Mouse (Mus musculus): ENCODE measurements around the gene Slc22a13. TPM values are rescaled to one million over a fixed set of nuclear protein-coding genes. Genes with fewer than 3 reads are reported as not detected.

The Slc22a13 gene
- not detected for total RNA-seq (2021)
- 0.06 TPM in 1 of 2 replicates, not detected in the other for polyA plus RNA-seq (2012; rRNA removed)
- long read RNA-seq, result 0 reads

GRCm38 (mm10) chr9:119208998-119209397 lies at the start of gene Slc22a13:
TSS of gene Slc22a13 (minus strand) at chr9:119209098.
- no peaks in the 10 kb centered on the region for H3K4me1 ChIP-seq (ENCODE audit: control insufficient read depth, insufficient read depth, low read length)
- TF ChIP-seq EP300 (IDR thresholded peaks at IDR 0.05; ENCODE audit: insufficient read depth, low read depth, low read length) (no peak), CTCF (IDR thresholded peaks at IDR 0.05) (no peak), POLR2A (IDR thresholded peaks at IDR 0.05; ENCODE audit: insufficient read depth, low read depth, low read length) (no peak)
- WGBS, result 89% methylated on average over 4 of the region's 4 CpGs
- H3K9ac ChIP-seq (ENCODE audit: low read depth, low read length), result no peak within 1 kb of the TSS
- no peaks in the 10 kb centered on the region for H3K27me3 ChIP-seq (ENCODE audit: control insufficient read depth, insufficient read depth, low read length)
- intact Hi-C loops (cut with DNase I), result no loop called here
- H3K79me2 ChIP-seq (replicated peaks; ENCODE audit: control insufficient read depth, insufficient read depth, low read length), result no peaks in the 10 kb centered on the region
- no peak within 1 kb of the TSS for H3K27ac ChIP-seq
- no peaks in the 10 kb centered on the region for H3K36me3 ChIP-seq (ENCODE audit: control insufficient read depth, insufficient read depth, low read length)
- DNase-seq, result no peak
- H3K4me3 ChIP-seq, result no peak within 1 kb of the TSS

DNA sequence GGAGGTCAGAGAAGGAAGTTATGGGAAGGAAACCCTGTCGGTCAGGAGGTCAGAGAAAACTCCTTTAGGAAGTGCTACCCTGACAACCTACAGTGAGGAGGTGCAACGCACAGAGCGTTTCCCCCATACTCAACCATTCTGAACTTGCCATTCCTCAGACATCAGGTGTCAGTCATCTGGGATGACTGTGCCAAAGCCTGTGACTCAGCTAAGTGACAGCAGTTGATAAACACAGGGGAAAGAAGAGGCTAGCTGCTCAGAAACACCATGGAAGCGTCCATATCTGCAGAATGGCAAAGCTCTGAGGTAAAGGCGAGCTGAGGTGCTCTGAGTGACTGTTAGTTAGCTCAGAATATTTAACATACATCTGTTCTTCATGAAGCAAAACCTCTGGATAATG lies 49.2 kb upstream of the Slc22a13 start:
- DNase-seq, result no peak
- Histone ChIP-seq H3K27me3 (ENCODE audit: control insufficient read depth, insufficient read depth, low read length) (no peaks in the 10 kb centered on the region), H3K4me1 (ENCODE audit: control insufficient read depth, insufficient read depth, low read length) (no peaks in the 10 kb centered on the region), H3K36me3 (ENCODE audit: control insufficient read depth, insufficient read depth, low read length) (no peaks in the 10 kb centered on the region; the same call in 1 of the 2 replicates), H3K27ac (no peak overlapping the region), H3K79me2 (replicated peaks; ENCODE audit: control insufficient read depth, insufficient read depth, low read length) (no peaks in the 10 kb centered on the region), H3K4me3 (no peak overlapping the region), H3K9ac (ENCODE audit: low read depth, low read length) (no peak overlapping the region)
- 53% methylated on average over 5 of the region's 5 CpGs for WGBS
- intact Hi-C loops (cut with DNase I), result no loop called here
- TF ChIP-seq CTCF (IDR thresholded peaks at IDR 0.05) (no peak), EP300 (IDR thresholded peaks at IDR 0.05; ENCODE audit: insufficient read depth, low read depth, low read length) (no peak), POLR2A (IDR thresholded peaks at IDR 0.05; ENCODE audit: insufficient read depth, low read depth, low read length) (no peak)

DNA sequence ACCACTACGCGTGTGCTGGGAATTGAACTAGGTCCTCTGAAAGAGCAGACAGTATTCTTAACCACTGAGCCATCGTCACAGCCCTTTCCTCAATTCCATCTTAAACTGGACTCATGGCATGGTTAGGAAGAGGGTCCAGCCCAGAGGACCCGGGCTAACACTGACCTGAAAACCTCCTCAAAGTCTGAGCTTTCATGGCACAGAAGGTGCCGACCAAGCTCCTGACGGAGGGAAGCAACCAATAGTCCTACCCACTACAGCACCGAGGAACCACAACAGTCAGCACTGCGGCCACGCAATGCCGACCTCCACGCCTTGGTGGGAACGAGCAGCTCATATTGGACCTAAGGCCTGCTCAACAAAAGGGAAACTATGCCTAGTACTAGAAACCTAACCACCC lies 47.3 kb upstream of the Slc22a13 start:
- WGBS, result 97% methylated on average over 12 of the region's 12 CpGs
- Histone ChIP-seq H3K79me2 (replicated peaks; ENCODE audit: control insufficient read depth, insufficient read depth, low read length) (no peaks in the 10 kb centered on the region), H3K27ac (no peak overlapping the region), H3K27me3 (ENCODE audit: control insufficient read depth, insufficient read depth, low read length) (no peaks in the 10 kb centered on the region), H3K4me1 (ENCODE audit: control insufficient read depth, insufficient read depth, low read length) (no peaks in the 10 kb centered on the region), H3K36me3 (ENCODE audit: control insufficient read depth, insufficient read depth, low read length) (no peaks in the 10 kb centered on the region; the same call in 1 of the 2 replicates), H3K4me3 (no peak overlapping the region), H3K9ac (ENCODE audit: low read depth, low read length) (no peak overlapping the region)
- no peak for DNase-seq
- TF ChIP-seq POLR2A (IDR thresholded peaks at IDR 0.05; ENCODE audit: insufficient read depth, low read depth, low read length) (no peak), CTCF (IDR thresholded peaks at IDR 0.05) (no peak), EP300 (IDR thresholded peaks at IDR 0.05; ENCODE audit: insufficient read depth, low read depth, low read length) (no peak)
- intact Hi-C loops (cut with DNase I), result no loop called here

DNA sequence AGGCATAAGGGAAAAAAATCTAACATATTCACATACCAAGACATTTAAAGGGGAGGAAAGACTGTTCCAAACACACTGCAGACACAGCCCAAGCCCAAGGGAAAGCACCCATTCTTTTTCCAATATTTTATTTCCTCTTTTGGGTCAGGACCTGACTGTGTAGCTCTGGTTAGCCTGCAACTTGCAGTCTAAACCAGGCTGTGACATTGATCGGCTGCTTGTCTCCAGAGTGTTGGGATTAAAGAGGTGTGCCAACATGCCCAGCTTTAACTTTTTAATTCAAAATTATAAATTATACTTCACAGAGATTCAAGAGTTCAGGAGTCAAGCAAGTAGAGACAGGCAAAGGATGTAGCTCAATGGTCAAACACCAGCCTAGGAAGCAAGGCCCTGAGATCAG lies 46.2 kb upstream of the Slc22a13 start:
- intact Hi-C loops (cut with DNase I), result no loop called here
- no peaks in the 10 kb centered on the region for H3K79me2 ChIP-seq (replicated peaks; ENCODE audit: control insufficient read depth, insufficient read depth, low read length)
- H3K36me3 ChIP-seq (ENCODE audit: control insufficient read depth, insufficient read depth, low read length), result no peaks in the 10 kb centered on the region; the same call in 1 of the 2 replicates
- DNase-seq, result no peak
- WGBS, result 89% methylated on average over 1 of the region's 1 CpGs
- H3K27me3 ChIP-seq (ENCODE audit: control insufficient read depth, insufficient read depth, low read length), result no peaks in the 10 kb centered on the region
- no peaks in the 10 kb centered on the region for H3K4me1 ChIP-seq (ENCODE audit: control insufficient read depth, insufficient read depth, low read length)
- no peak overlapping the region for H3K9ac ChIP-seq (ENCODE audit: low read depth, low read length)
- no peak overlapping the region for H3K27ac ChIP-seq
- TF ChIP-seq POLR2A (IDR thresholded peaks at IDR 0.05; ENCODE audit: insufficient read depth, low read depth, low read length) (no peak), CTCF (IDR thresholded peaks at IDR 0.05) (no peak), EP300 (IDR thresholded peaks at IDR 0.05; ENCODE audit: insufficient read depth, low read depth, low read length) (no peak)
- H3K4me3 ChIP-seq, result no peak overlapping the region

- H3K36me3 ChIP-seq (ENCODE audit: control insufficient read depth, insufficient read depth, low read length), result no peaks in the 10 kb centered on the region; the same call in 1 of the 2 replicates
Measured at GRCm38 (mm10) chr9:119254187-119254586, 45.3 kb upstream of the Slc22a13 start.

GRCm38 (mm10) chr9:119247996-119248395 lies 39.1 kb upstream of the Slc22a13 start:
- intact Hi-C loops (cut with DNase I), result loop anchor here (10.0 kb wide), 1 partner anchor 187 kb away; no protein-coding TSS in a partner anchor
- Histone ChIP-seq H3K27me3 (ENCODE audit: control insufficient read depth, insufficient read depth, low read length) (no peaks in the 10 kb centered on the region), H3K4me1 (ENCODE audit: control insufficient read depth, insufficient read depth, low read length) (no peaks in the 10 kb centered on the region), H3K9ac (ENCODE audit: low read depth, low read length) (no peak overlapping the region), H3K4me3 (no peak overlapping the region), H3K36me3 (ENCODE audit: control insufficient read depth, insufficient read depth, low read length) (no peaks in the 10 kb centered on the region), H3K27ac (no peak overlapping the region), H3K79me2 (replicated peaks; ENCODE audit: control insufficient read depth, insufficient read depth, low read length) (no peaks in the 10 kb centered on the region)
- TF ChIP-seq CTCF (IDR thresholded peaks at IDR 0.05), result no peak
- no peak for TF ChIP-seq EP300 (IDR thresholded peaks at IDR 0.05; ENCODE audit: insufficient read depth, low read depth, low read length)
- TF ChIP-seq POLR2A (IDR thresholded peaks at IDR 0.05; ENCODE audit: insufficient read depth, low read depth, low read length), result no peak
- no peak for DNase-seq
- WGBS, result 67% methylated on average over 5 of the region's 5 CpGs

More at GRCm38 (mm10) chr9:119254187-119254586, 45.3 kb upstream of the Slc22a13 start:
- H3K27ac ChIP-seq, result no peak overlapping the region
- H3K4me3 ChIP-seq, result no peak overlapping the region
- TF ChIP-seq CTCF (IDR thresholded peaks at IDR 0.05) (no peak), POLR2A (IDR thresholded peaks at IDR 0.05; ENCODE audit: insufficient read depth, low read depth, low read length) (no peak), EP300 (IDR thresholded peaks at IDR 0.05; ENCODE audit: insufficient read depth, low read depth, low read length) (no peak)
- intact Hi-C loops (cut with DNase I), result no loop called here
- WGBS, result 91% methylated on average over 2 of the region's 2 CpGs
- H3K79me2 ChIP-seq (replicated peaks; ENCODE audit: control insufficient read depth, insufficient read depth, low read length), result no peaks in the 10 kb centered on the region
- H3K27me3 ChIP-seq (ENCODE audit: control insufficient read depth, insufficient read depth, low read length), result no peaks in the 10 kb centered on the region
- H3K4me1 ChIP-seq (ENCODE audit: control insufficient read depth, insufficient read depth, low read length), result no peaks in the 10 kb centered on the region
- H3K9ac ChIP-seq (ENCODE audit: low read depth, low read length), result no peak overlapping the region
- DNase-seq, result no peak

Measured in heart, adult 2 months (tissue).